Mouse (Mus musculus): ENCODE measurements around the gene Slc27a3.

Slc27a3 gene

GRCm38 (mm10) chr3:90340177-90340576, 49.6 kb downstream of the Slc27a3 start:
- DNase-seq (ENCODE audit: low spot score), result no peak

- no peak for DNase-seq (ENCODE audit: low spot score)
These were observed 51.5 kb downstream of the Slc27a3 start for GRCm38 (mm10) chr3:90338190-90338589.

DNA sequence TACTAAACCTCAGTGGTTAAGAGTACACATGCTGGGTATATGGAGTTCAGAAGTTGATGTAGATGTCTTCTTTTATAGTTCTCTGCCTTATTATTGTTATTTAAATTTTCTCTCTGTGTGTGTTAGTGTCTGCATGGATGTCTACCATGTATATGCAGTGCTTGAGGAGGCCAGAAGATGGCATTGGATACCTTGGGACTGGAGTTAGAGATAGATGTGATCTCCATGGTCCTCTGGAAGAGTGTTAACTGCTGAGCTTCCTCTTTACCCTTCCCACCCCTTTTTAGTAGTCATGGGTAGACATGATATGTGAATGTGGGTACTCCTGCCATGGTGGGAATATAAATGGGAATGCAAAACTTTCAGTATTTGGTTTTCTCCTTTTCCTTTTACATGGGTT, 54.2 kb downstream of the Slc27a3 start:
- no peak for DNase-seq (ENCODE audit: low spot score)

Measured in testis, postnatal 10 days (tissue).